Mouse (Mus musculus) testis, adult 2 months (tissue): ENCODE results near the gene Nedd9.

Source experiments
- CTCF ChIP-seq: fragments of 200-500 bp; IDR thresholded peaks from 2 replicates; pipeline ENCODE4 v1.5.1; 2012; ENCODE audit warnings: low read depth, mild to moderate bottlenecking, inconsistent platforms, low read length, moderate library complexity; ENCODE audit not compliant: control insufficient read depth, insufficient read depth, insufficient replicate concordance
- POLR2A ChIP-seq: fragments of 200-500 bp; IDR thresholded peaks from 2 replicates; pipeline ENCODE4 v1.6.1; 2012; ENCODE audit warnings: low read depth, mild to moderate bottlenecking, inconsistent platforms, low read length, moderate library complexity; ENCODE audit not compliant: control insufficient read depth

DNA sequence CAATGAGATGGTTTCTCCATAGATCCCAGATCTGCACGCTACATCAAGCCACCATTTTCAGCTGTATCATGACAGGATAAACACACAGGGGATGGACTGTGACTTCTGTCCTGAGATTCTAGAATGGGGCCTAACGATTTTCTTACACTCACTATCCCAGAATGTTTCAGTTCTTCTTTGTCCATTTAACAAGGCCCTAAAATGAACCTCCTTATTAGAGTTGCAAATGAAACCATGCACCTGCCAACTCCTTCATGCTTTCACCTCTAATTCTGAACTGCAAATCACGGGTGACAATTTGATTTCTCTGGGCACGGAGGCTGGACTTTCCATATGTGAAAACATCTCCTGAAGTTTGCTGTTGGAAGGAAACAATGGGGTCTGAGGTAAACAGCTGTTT lies 111.1 kb downstream of the Nedd9 start:
- no peak for TF ChIP-seq POLR2A
- no peak for TF ChIP-seq CTCF
